Mouse (Mus musculus) heart, embryonic 11.5 days (tissue): ENCODE data around the gene Lzts3. TPM values are rescaled to one million over a fixed set of nuclear protein-coding genes. Genes with fewer than 3 reads are reported as not detected.

Experiments used
- ATAC-seq: fragments of 200-750 bp; cut with Nextera tagmentation; replicated peaks from 2 replicates; pipeline ENCODE4 v1.8.0; 2017; ENCODE audit warnings: moderate library complexity; ENCODE audit not compliant: insufficient number of reproducible peaks, low FRiP score, low TSS enrichment
- H3K27ac ChIP-seq: fragments of 300-500 bp; sonication (generic); 2 replicates; pipeline ENCODE4 v1.5.1; 2014; ENCODE audit warnings: mild to moderate bottlenecking, low read depth, low read length
- H3K27me3 ChIP-seq: fragments of 300-500 bp; sonication (generic); 2 replicates; pipeline ENCODE4 v1.6.1; 2014; ENCODE audit warnings: mild to moderate bottlenecking, low read length, mixed read lengths; ENCODE audit not compliant: control insufficient read depth, insufficient read depth
- H3K36me3 ChIP-seq: fragments of 300-500 bp; sonication (generic); 2 replicates; pipeline ENCODE4 v1.6.1; 2014; ENCODE audit warnings: mild to moderate bottlenecking, low read length, moderate library complexity, mixed read lengths; ENCODE audit not compliant: control insufficient read depth, insufficient read depth
- H3K4me1 ChIP-seq: fragments of 300-500 bp; sonication (generic); 2 replicates; pipeline ENCODE4 v1.6.1; 2014; ENCODE audit warnings: low read length; ENCODE audit not compliant: control insufficient read depth, insufficient read depth
- H3K4me2 ChIP-seq: fragments of 300-500 bp; sonication (generic); 2 replicates; pipeline ENCODE4 v1.6.1; 2014; ENCODE audit warnings: mild to moderate bottlenecking, moderate library complexity
- H3K4me3 ChIP-seq: fragments of 300-500 bp; sonication (generic); 2 replicates; pipeline ENCODE4 v1.5.1; 2014; ENCODE audit warnings: low read depth, low read length
- H3K9ac ChIP-seq: fragments of 300-500 bp; sonication (generic); 2 replicates; pipeline ENCODE4 v1.6.1; 2014; ENCODE audit warnings: mild to moderate bottlenecking, low read depth, low read length, moderate library complexity
- H3K9me3 ChIP-seq: fragments of 300-500 bp; sonication (generic); replicated peaks from 2 replicates; pipeline ENCODE4 v1.6.1; 2016; ENCODE audit warnings: low read length; ENCODE audit not compliant: control insufficient read depth
- WGBS: fragments of 180-500 bp; shearing (Covaris S2); extraction: QIAGEN DNeasy Blood & Tissue Kit; methylation state at CpG from one replicate; pipeline ENCODE4 v1.1.7; 2014; ENCODE audit not compliant: insufficient replicate concordance; 5-methylcytosine and 5-hydroxymethylcytosine counted together
- polyA plus RNA-seq: library from polyadenylated mRNA; unstranded; fragments of >200 nt; fragmentation: Nextera tagmentation; extraction: Ambion mirVana; gene quantifications from 2 replicates; pipeline ENCODE4 v1.2.1, GENCODE M21; 2014

The Lzts3 gene
- polyA plus RNA-seq, 1 experiment from 2014 or later: 0.69 TPM

- Histone ChIP-seq H3K4me2 (no peak overlapping the region), H3K4me3 (no peak overlapping the region), H3K9me3 (no peaks in the 10 kb centered on the region), H3K27me3 (no peaks in the 10 kb centered on the region), H3K27ac (no peak overlapping the region), H3K4me1 (no peaks in the 10 kb centered on the region), H3K9ac (no peak overlapping the region), H3K36me3 (peaks cover 10% of the 10 kb centered on the region; the same call in 1 of the 2 replicates)
- 61% methylated on average over 3 of the region's 3 CpGs for WGBS
- no peak for ATAC-seq
These were observed 44.2 kb downstream of the Lzts3 start for GRCm38 (mm10) chr2:130598399-130598798.

GRCm38 (mm10) chr2:130597601-130598010, 45.0 kb downstream of the Lzts3 start:
- no peaks in the 10 kb centered on the region for H3K27me3 ChIP-seq
- no peak for ATAC-seq
- H3K36me3 ChIP-seq: peaks cover 8% of the 10 kb centered on the region; the same call in 1 of the 2 replicates
- H3K4me3 ChIP-seq: no peak overlapping the region
- no peaks in the 10 kb centered on the region for H3K4me1 ChIP-seq
- no peak overlapping the region for H3K4me2 ChIP-seq
- no peak overlapping the region for H3K9ac ChIP-seq
- no peak overlapping the region for H3K27ac ChIP-seq
- H3K9me3 ChIP-seq: no peaks in the 10 kb centered on the region
- WGBS: 38% methylated on average over 1 of the region's 1 CpGs

GRCm38 (mm10) chr2:130595596-130595995, 47.0 kb downstream of the Lzts3 start:
- Histone ChIP-seq H3K27ac (no peak overlapping the region), H3K4me2 (no peak overlapping the region), H3K9me3 (no peaks in the 10 kb centered on the region), H3K4me1 (no peaks in the 10 kb centered on the region), H3K4me3 (no peak overlapping the region), H3K27me3 (no peaks in the 10 kb centered on the region), H3K9ac (no peak overlapping the region), H3K36me3 (peaks cover 8% of the 10 kb centered on the region; the same call in 1 of the 2 replicates)
- 63% methylated on average over 1 of the region's 1 CpGs for WGBS
- ATAC-seq: no peak

- ATAC-seq: no peak
- Histone ChIP-seq H3K9ac (no peak overlapping the region), H3K4me1 (no peaks in the 10 kb centered on the region), H3K4me3 (no peak overlapping the region), H3K4me2 (no peak overlapping the region), H3K27me3 (no peaks in the 10 kb centered on the region), H3K27ac (no peak overlapping the region), H3K9me3 (no peaks in the 10 kb centered on the region), H3K36me3 (peaks cover 2% of the 10 kb centered on the region; the same call in 1 of the 2 replicates)
- 95% methylated on average over 2 of the region's 2 CpGs for WGBS
These were observed 51.6 kb downstream of the Lzts3 start for GRCm38 (mm10) chr2:130591016-130591415.

GRCm38 (mm10) chr2:130589761-130590160, 52.8 kb downstream of the Lzts3 start:
- 94% methylated on average over 2 of the region's 2 CpGs for WGBS
- Histone ChIP-seq H3K9ac (no peak overlapping the region), H3K27ac (no peak overlapping the region), H3K9me3 (no peaks in the 10 kb centered on the region), H3K27me3 (no peaks in the 10 kb centered on the region), H3K4me3 (no peak overlapping the region), H3K4me1 (no peaks in the 10 kb centered on the region), H3K4me2 (no peak overlapping the region), H3K36me3 (peaks cover 2% of the 10 kb centered on the region; the same call in 1 of the 2 replicates)
- no peak for ATAC-seq

- ATAC-seq: no peak
- Histone ChIP-seq H3K27ac (no peak overlapping the region), H3K27me3 (no peaks in the 10 kb centered on the region), H3K4me1 (no peaks in the 10 kb centered on the region), H3K4me2 (no peak overlapping the region), H3K9me3 (no peaks in the 10 kb centered on the region), H3K36me3 (peaks cover 2% of the 10 kb centered on the region; the same call in 1 of the 2 replicates), H3K4me3 (no peak overlapping the region), H3K9ac (no peak overlapping the region)
- WGBS: 72% methylated on average over 4 of the region's 4 CpGs
These were observed 53.4 kb downstream of the Lzts3 start for GRCm38 (mm10) chr2:130589157-130589556.

GRCm38 (mm10) chr2:130588373-130588772, 54.2 kb downstream of the Lzts3 start:
- Histone ChIP-seq H3K9ac (no peak overlapping the region), H3K9me3 (no peaks in the 10 kb centered on the region), H3K36me3 (peaks cover under 1% of the 10 kb centered on the region; the same call in 1 of the 2 replicates), H3K4me2 (no peak overlapping the region), H3K27ac (no peak overlapping the region), H3K27me3 (no peaks in the 10 kb centered on the region), H3K4me3 (no peak overlapping the region), H3K4me1 (no peaks in the 10 kb centered on the region)
- WGBS: 43% methylated on average over 2 of the region's 2 CpGs
- no peak for ATAC-seq

GRCm38 (mm10) chr2:130586016-130586415, 56.6 kb downstream of the Lzts3 start:
- Histone ChIP-seq H3K9ac (no peak overlapping the region), H3K27me3 (peaks cover 18% of the 10 kb centered on the region), H3K9me3 (no peaks in the 10 kb centered on the region), H3K36me3 (no peaks in the 10 kb centered on the region), H3K4me3 (no peak overlapping the region), H3K4me1 (peaks cover 6% of the 10 kb centered on the region; the same call in 1 of the 2 replicates), H3K4me2 (no peak overlapping the region), H3K27ac (no peak overlapping the region)
- 79% methylated on average over 6 of the region's 6 CpGs for WGBS
- ATAC-seq: no peak

- peaks cover 37% of the 10 kb centered on the region for H3K27me3 ChIP-seq
These were observed 58.6 kb downstream of the Lzts3 start for GRCm38 (mm10) chr2:130583902-130584560.

More at GRCm38 (mm10) chr2:130583902-130584560, 58.6 kb downstream of the Lzts3 start:
- WGBS: 61% methylated on average over 10 of the region's 10 CpGs
- H3K27ac ChIP-seq: no peak overlapping the region
- peaks cover 9% of the 10 kb centered on the region for H3K4me1 ChIP-seq
- no peak overlapping the region for H3K4me3 ChIP-seq
- H3K9ac ChIP-seq: no peak overlapping the region
- no peaks in the 10 kb centered on the region for H3K36me3 ChIP-seq
- H3K9me3 ChIP-seq: no peaks in the 10 kb centered on the region
- H3K4me2 ChIP-seq: no peak overlapping the region
- ATAC-seq: no peak
